Mouse (Mus musculus): Measurements from ENCODE around the gene Mettl7a1. TPM values are rescaled to one million over a fixed set of nuclear protein-coding genes. Genes with fewer than 3 reads are reported as not detected.
"Not testable (repeated sequence)": the region's sequence is repeated elsewhere in the genome, so short reads cannot be mapped to it uniquely, and the experiment has no call there.

Gene Mettl7a1
- polyA plus RNA-seq, 1 experiment from 2014 or later: 3.0 TPM

- not testable (repeated sequence) for H3K4me2 ChIP-seq (ENCODE audit: low read depth, severe bottlenecking); H3K4me1 ChIP-seq (ENCODE audit: control insufficient read depth, insufficient read depth, low read length); H3K27me3 ChIP-seq (ENCODE audit: control insufficient read depth, insufficient read depth, low read length); DNase-seq (ENCODE audit: low spot score); ATAC-seq (ENCODE audit: insufficient number of reproducible peaks, low FRiP score, low TSS enrichment, low read depth); H3K36me3 ChIP-seq (ENCODE audit: control insufficient read depth, insufficient read depth, low read length); H3K27ac ChIP-seq (replicated peaks; ENCODE audit: low read depth, low read length); H3K4me3 ChIP-seq (ENCODE audit: low read depth, low read length); H3K9me3 ChIP-seq (ENCODE audit: control insufficient read depth, low read length); H3K9ac ChIP-seq (ENCODE audit: low read length)
- WGBS: 8% methylated on average over 8 of the region's 9 CpGs
These were observed 62.0 kb downstream of the Mettl7a1 start for GRCm38 (mm10) chr15:100365967-100366366.

GRCm38 (mm10) chr15:100367119-100367518 is 63.2 kb downstream of the Mettl7a1 start:
- Histone ChIP-seq H3K9me3 (ENCODE audit: control insufficient read depth, low read length) (0 out of 2 replicates have a peak, but pooled peaks cover 3% of the 10 kb centered on the region), H3K27me3 (ENCODE audit: control insufficient read depth, insufficient read depth, low read length) (no peaks in the 10 kb centered on the region), H3K9ac (ENCODE audit: low read length) (no peak overlapping the region), H3K4me1 (ENCODE audit: control insufficient read depth, insufficient read depth, low read length) (no peaks in the 10 kb centered on the region), H3K4me3 (ENCODE audit: low read depth, low read length) (no peak overlapping the region), H3K4me2 (ENCODE audit: low read depth, severe bottlenecking) (no peak overlapping the region), H3K36me3 (ENCODE audit: control insufficient read depth, insufficient read depth, low read length) (no peaks in the 10 kb centered on the region), H3K27ac (replicated peaks; ENCODE audit: low read depth, low read length) (no peak overlapping the region)
- DNase-seq (ENCODE audit: low spot score): no peak
- no peak for ATAC-seq (ENCODE audit: insufficient number of reproducible peaks, low FRiP score, low TSS enrichment, low read depth)
- WGBS: 50% methylated on average over 7 of the region's 7 CpGs

GRCm38 (mm10) chr15:100375066-100375465 is 71.1 kb downstream of the Mettl7a1 start:
- H3K9me3 ChIP-seq (ENCODE audit: control insufficient read depth, low read length): no peaks in the 10 kb centered on the region
- ATAC-seq (ENCODE audit: insufficient number of reproducible peaks, low FRiP score, low TSS enrichment, low read depth): no peak
- H3K36me3 ChIP-seq (ENCODE audit: control insufficient read depth, insufficient read depth, low read length): no peaks in the 10 kb centered on the region
- 34% methylated on average over 5 of the region's 5 CpGs for WGBS
- no peak overlapping the region for H3K4me3 ChIP-seq (ENCODE audit: low read depth, low read length)
- H3K27me3 ChIP-seq (ENCODE audit: control insufficient read depth, insufficient read depth, low read length): no peaks in the 10 kb centered on the region
- peak; percentile 80 for DNase-seq (ENCODE audit: low spot score)
- no peak overlapping the region for H3K27ac ChIP-seq (replicated peaks; ENCODE audit: low read depth, low read length)
- no peaks in the 10 kb centered on the region for H3K4me1 ChIP-seq (ENCODE audit: control insufficient read depth, insufficient read depth, low read length)
- H3K4me2 ChIP-seq (ENCODE audit: low read depth, severe bottlenecking): no peak overlapping the region
- H3K9ac ChIP-seq (ENCODE audit: low read length): no peak overlapping the region

GRCm38 (mm10) chr15:100377847-100378505 is 74.0 kb downstream of the Mettl7a1 start:
- not testable (repeated sequence) for H3K27me3 ChIP-seq (ENCODE audit: control insufficient read depth, insufficient read depth, low read length); ATAC-seq (ENCODE audit: insufficient number of reproducible peaks, low FRiP score, low TSS enrichment, low read depth)
- WGBS: 24% methylated on average over 3 of the region's 9 CpGs

More at GRCm38 (mm10) chr15:100377847-100378505, 74.0 kb downstream of the Mettl7a1 start:
- not testable (repeated sequence) for H3K4me3 ChIP-seq (ENCODE audit: low read depth, low read length); H3K9ac ChIP-seq (ENCODE audit: low read length); H3K9me3 ChIP-seq (ENCODE audit: control insufficient read depth, low read length); DNase-seq (ENCODE audit: low spot score); H3K36me3 ChIP-seq (ENCODE audit: control insufficient read depth, insufficient read depth, low read length); H3K4me2 ChIP-seq (ENCODE audit: low read depth, severe bottlenecking); H3K27ac ChIP-seq (replicated peaks; ENCODE audit: low read depth, low read length); H3K4me1 ChIP-seq (ENCODE audit: control insufficient read depth, insufficient read depth, low read length)

Other genes with a start within 250 kb of the Mettl7a1 start
- 44.5 and 55.0 TPM in 2 replicates for gene Atf1, start 76.3 kb upstream of the Mettl7a1 start, polyA plus RNA-seq (2014; fragmentation: Nextera tagmentation; extraction: Ambion mirVana)
- gene Tmprss12, start 23.3 kb upstream of the Mettl7a1 start, polyA plus RNA-seq (2014; fragmentation: Nextera tagmentation; extraction: Ambion mirVana): not detected in 2 replicates
- gene Mettl7a3, start 30.8 kb downstream of the Mettl7a1 start, polyA plus RNA-seq (2014; fragmentation: Nextera tagmentation; extraction: Ambion mirVana): not detected in 2 replicates
- gene Methig1, start 49.0 kb downstream of the Mettl7a1 start, polyA plus RNA-seq (2014; fragmentation: Nextera tagmentation; extraction: Ambion mirVana): not detected in 2 replicates
- not detected in 2 replicates for gene Mettl7a2, start 49.1 kb downstream of the Mettl7a1 start, polyA plus RNA-seq (2014; fragmentation: Nextera tagmentation; extraction: Ambion mirVana)
- gene Higd1c, start 60.4 kb downstream of the Mettl7a1 start, polyA plus RNA-seq (2014; fragmentation: Nextera tagmentation; extraction: Ambion mirVana): not detected in 2 replicates
- gene Gm5475, start 118.0 kb downstream of the Mettl7a1 start, polyA plus RNA-seq (2014; fragmentation: Nextera tagmentation; extraction: Ambion mirVana): not detected in 2 replicates
- gene Slc11a2, start 120.9 kb downstream of the Mettl7a1 start, polyA plus RNA-seq (2014; fragmentation: Nextera tagmentation; extraction: Ambion mirVana): 19.5 and 24.3 TPM in 2 replicates
- gene Letmd1, start 164.9 kb downstream of the Mettl7a1 start, polyA plus RNA-seq (2014; fragmentation: Nextera tagmentation; extraction: Ambion mirVana): 30.6 and 31.4 TPM in 2 replicates
- gene Csrnp2, start 191.3 kb downstream of the Mettl7a1 start, polyA plus RNA-seq (2014; fragmentation: Nextera tagmentation; extraction: Ambion mirVana): 27.8 and 28.1 TPM in 2 replicates
- 29.3 and 30.1 TPM in 2 replicates for gene Tfcp2, start 247.9 kb downstream of the Mettl7a1 start, polyA plus RNA-seq (2014; fragmentation: Nextera tagmentation; extraction: Ambion mirVana)

All from limb, embryonic 11.5 days (tissue).